Comparison of ENCODE assay signal across 11 mouse cellular contexts in genomic region chr2:52578846-52579245, GRCm38 (mm10).
A peak's percentile ranks its signal among the peaks of the same experiment; 100 is the strongest.
DNase-seq lines count a peak whose midpoint lies in the region; ATAC-seq and TF ChIP-seq lines count a peak whose summit lies in the region.
"Had no signal": no experiment of that assay in that cellular context is flagged by ENCODE, and none has a peak within 500 bp of the region (broad histone marks: within the 10 kb centered on the region; RNA-seq: fewer than 3 reads in every experiment).

No protein-coding gene starts in this region.

- no peak overlapping the region for H3K9ac ChIP-seq in heart, embryonic 12.5 days
- no peak overlapping the region for H3K9ac ChIP-seq in heart, adult 2 months (ENCODE audit: low read depth, low read length)
- H3K9ac ChIP-seq: embryonic facial prominence, embryonic 13.5 days; lung, embryonic 15.5 days had no signal

- TF ChIP-seq CTCF in heart, adult 2 months (IDR thresholded peaks at IDR 0.05) = no peak

- no peak overlapping the region for H3K4me2 ChIP-seq in heart, embryonic 12.5 days
- H3K4me2 ChIP-seq: embryonic facial prominence, embryonic 13.5 days; lung, embryonic 15.5 days had no signal

- WGBS in heart, embryonic 12.5 days = 44% methylated on average over 3 of the region's 3 CpGs
- WGBS in heart, adult 2 months = 39% methylated on average over 3 of the region's 3 CpGs

- 0 out of 2 replicates have a peak, but pooled peaks have one; percentile 48 for TF ChIP-seq EP300 in heart, adult 2 months (IDR thresholded peaks at IDR 0.05; ENCODE audit: insufficient read depth, low read depth, low read length)

- no peaks in the 10 kb centered on the region for H3K36me3 ChIP-seq in heart, embryonic 12.5 days
- no peaks in the 10 kb centered on the region for H3K36me3 ChIP-seq in heart, adult 2 months (ENCODE audit: control insufficient read depth, insufficient read depth, low read length)
- H3K36me3 ChIP-seq: embryonic facial prominence, embryonic 13.5 days; lung, embryonic 15.5 days had no signal

- H3K4me3 ChIP-seq in heart, embryonic 12.5 days = no peak overlapping the region
- H3K4me3 ChIP-seq in heart, adult 2 months = no peak overlapping the region
- H3K4me3 ChIP-seq: embryonic facial prominence, embryonic 13.5 days; lung, embryonic 15.5 days had no signal

- DNase-seq in heart, adult 18-20 months = peak; percentile 69 to 81
- peak; percentile 27 for DNase-seq in adrenal gland, adult 8-10 months
- DNase-seq in heart, adult 2 months = peak; percentile 41 to 71
- peak; percentile 74 for DNase-seq in lung, postnatal 10 days
- DNase-seq in thymus, postnatal 25 days = no peak
- no peak for DNase-seq in left cerebral cortex, adult 18-20 months (ENCODE audit: low spot score in 2 of 2)
- no peak for DNase-seq in spleen, adult 18-20 months

- intact Hi-C loops in heart, adult 2 months (cut with DNase I) = no loop called here

- H3K9me3 ChIP-seq in heart, embryonic 12.5 days (replicated peaks) = no peaks in the 10 kb centered on the region
- H3K9me3 ChIP-seq: embryonic facial prominence, embryonic 13.5 days; lung, embryonic 15.5 days had no signal

- H3K27me3 ChIP-seq in heart, embryonic 12.5 days (replicated peaks) = no peaks in the 10 kb centered on the region
- H3K27me3 ChIP-seq in heart, adult 2 months (ENCODE audit: control insufficient read depth, insufficient read depth, low read length) = no peaks in the 10 kb centered on the region
- H3K27me3 ChIP-seq: embryonic facial prominence, embryonic 13.5 days; lung, embryonic 15.5 days had no signal

- ATAC-seq in heart, embryonic 12.5 days (ENCODE audit: insufficient number of reproducible peaks, low FRiP score) = no peak

- no peaks in the 10 kb centered on the region for H3K79me2 ChIP-seq in heart, adult 2 months (replicated peaks; ENCODE audit: control insufficient read depth, insufficient read depth, low read length)

- no peak for TF ChIP-seq POLR2A in heart, adult 2 months (IDR thresholded peaks at IDR 0.05; ENCODE audit: insufficient read depth, low read depth, low read length)

- peaks cover 26% of the 10 kb centered on the region for H3K4me1 ChIP-seq in heart, embryonic 12.5 days (replicated peaks)
- peaks cover 5% of the 10 kb centered on the region for H3K4me1 ChIP-seq in heart, adult 2 months (ENCODE audit: control insufficient read depth, insufficient read depth, low read length)
- H3K4me1 ChIP-seq: embryonic facial prominence, embryonic 13.5 days had no signal

- no peak overlapping the region for H3K27ac ChIP-seq in heart, embryonic 12.5 days (ENCODE audit: poor library complexity, severe bottlenecking)
- peak overlapping the region; percentile 26 for H3K27ac ChIP-seq in heart, adult 2 months
- H3K27ac ChIP-seq: embryonic facial prominence, embryonic 13.5 days; kidney, postnatal 0 days; lung, embryonic 15.5 days had no signal

Comparison
In these comparisons a context has a peak if more than half of its experiments do, and no peak if none do; other contexts are left out.
1. DNase-seq: peak in heart, adult 18-20 months (2 of 2), adrenal gland, adult 8-10 months (single experiment), heart, adult 2 months (2 of 2) and lung, postnatal 10 days (single experiment); none in thymus, postnatal 25 days (single experiment), left cerebral cortex, adult 18-20 months (0 of 2) and spleen, adult 18-20 months (0 of 2).